Mouse (Mus musculus) CH12.LX (cell line): ENCODE measurements around the gene Gm10197. TPM values are rescaled to one million over a fixed set of nuclear protein-coding genes. Genes with fewer than 3 reads are reported as not detected.

ENCODE experiments used
- DNase-seq: peaks from one replicate; pipeline ENCODE4 v3.0.0-alpha.2; 2013; ENCODE audit errors: extremely low read depth
- H3K27ac ChIP-seq: 2 replicates; pipeline ENCODE4 v1.5.1; 2012; ENCODE audit warnings: low read depth, mild to moderate bottlenecking, control low read depth, moderate library complexity; ENCODE audit not compliant: insufficient read depth
- H3K27me3 ChIP-seq: replicated peaks from 2 replicates; pipeline ENCODE3; 2012; ENCODE audit warnings: inconsistent platforms
- H3K36me3 ChIP-seq, 2 experiments: replicated peaks in 1 of 2; 2 replicates each; pipeline versions ENCODE3 to v1.6.1; 2012; ENCODE audit warnings: inconsistent platforms in 1 of 2, low read length in 1 of 2, mild to moderate bottlenecking in 1 of 2, mixed read lengths in 1 of 2, moderate library complexity in 1 of 2; ENCODE audit not compliant: control insufficient read depth in 1 of 2, insufficient read depth in 1 of 2
- H3K4me1 ChIP-seq, 2 experiments: 2 replicates each; pipeline ENCODE4 v1.6.1; 2012; ENCODE audit warnings: inconsistent platforms in 1 of 2, moderate library complexity in 1 of 2; ENCODE audit not compliant: insufficient read depth in 2 of 2, control insufficient read depth in 1 of 2
- H3K4me2 ChIP-seq: 2 replicates; pipeline ENCODE4 v1.6.1; 2012; ENCODE audit warnings: low read depth, mild to moderate bottlenecking, control low read depth; ENCODE audit not compliant: poor library complexity, insufficient read depth, severe bottlenecking
- H3K4me3 ChIP-seq, 3 experiments: fragments of 150-350 bp in 1 of 3; sonication (generic) in 1 of 3; replicated peaks in 1 of 3; 2 replicates each; pipeline versions ENCODE3 to v1.5.1; 2011 to 2012; ENCODE audit warnings: low read depth in 2 of 3, low read length in 2 of 3, mild to moderate bottlenecking in 2 of 3, moderate library complexity in 2 of 3, control low read depth in 1 of 3, improper control_type of control experiment in 1 of 3, inconsistent platforms in 1 of 3, mixed read lengths in 1 of 3; ENCODE audit not compliant: poor library complexity in 1 of 3
- H3K79me2 ChIP-seq: replicated peaks from 2 replicates; pipeline ENCODE4 v1.6.1; 2012; ENCODE audit warnings: mild to moderate bottlenecking, moderate library complexity; ENCODE audit not compliant: control insufficient read depth, poor library complexity, insufficient read depth, severe bottlenecking; ENCODE audit errors: extremely low read depth
- H3K9ac ChIP-seq: 2 replicates; pipeline ENCODE4 v1.6.1; 2012; ENCODE audit warnings: low read depth, mild to moderate bottlenecking, control low read depth, moderate library complexity; ENCODE audit not compliant: insufficient read depth
- H3K9me3 ChIP-seq: replicated peaks from 2 replicates; pipeline ENCODE3; 2012; ENCODE audit warnings: low read length, inconsistent platforms, mixed read lengths
- BHLHE40 ChIP-seq: IDR thresholded peaks from 2 replicates; pipeline ENCODE4 v1.6.1; 2011; ENCODE audit warnings: mild to moderate bottlenecking, low read depth, low read length, improper control_type of control experiment
- CHD1 ChIP-seq: IDR thresholded peaks from 2 replicates; pipeline ENCODE4 v1.6.1; 2012; ENCODE audit warnings: low read depth, low read length, improper control_type of control experiment, inconsistent platforms
- CTCF ChIP-seq, 2 experiments: IDR thresholded peaks in 1 of 2; conservative IDR thresholded peaks in 1 of 2; 2 replicates each; pipeline ENCODE4 v1.5.1; 2011 to 2012; ENCODE audit warnings: low read depth in 2 of 2, low read length in 2 of 2, improper control_type of control experiment in 1 of 2, inconsistent platforms in 1 of 2, mild to moderate bottlenecking in 1 of 2, moderate library complexity in 1 of 2
- ELF1 ChIP-seq: IDR thresholded peaks from 2 replicates; pipeline ENCODE4 v1.6.1; 2014; ENCODE audit warnings: low read depth, mild to moderate bottlenecking, inconsistent platforms, low read length, improper control_type of control experiment
- ETS1 ChIP-seq: conservative IDR thresholded peaks from 2 replicates; pipeline ENCODE4 v1.6.1; 2012; ENCODE audit warnings: low read depth, mild to moderate bottlenecking, inconsistent platforms, low read length, improper control_type of control experiment, moderate library complexity
- GABPA ChIP-seq: IDR thresholded peaks from 2 replicates; pipeline ENCODE4 v1.6.1; 2012; ENCODE audit warnings: low read depth, low read length, improper control_type of control experiment, inconsistent platforms; ENCODE audit not compliant: insufficient replicate concordance
- HCFC1 ChIP-seq: IDR thresholded peaks from 2 replicates; pipeline ENCODE4 v1.6.1; 2012; ENCODE audit warnings: low read depth, mild to moderate bottlenecking, inconsistent platforms, low read length, improper control_type of control experiment
- JUN ChIP-seq: IDR thresholded peaks from 2 replicates; pipeline ENCODE4 v1.6.1; 2011; ENCODE audit warnings: low read depth, mild to moderate bottlenecking, low read length, improper control_type of control experiment, moderate library complexity; ENCODE audit not compliant: insufficient read depth
- JUND ChIP-seq: conservative IDR thresholded peaks from 2 replicates; pipeline ENCODE4 v1.6.1; 2011; ENCODE audit warnings: low read depth, low read length, improper control_type of control experiment
- MAFK ChIP-seq: IDR thresholded peaks from 2 replicates; pipeline ENCODE4 v1.6.1; 2011; ENCODE audit warnings: low read length, improper control_type of control experiment; ENCODE audit not compliant: insufficient replicate concordance
- MAX ChIP-seq: IDR thresholded peaks from 2 replicates; pipeline ENCODE4 v1.6.1; 2011; ENCODE audit warnings: low read length, improper control_type of control experiment
- MEF2A ChIP-seq: IDR thresholded peaks from 2 replicates; pipeline ENCODE4 v1.6.1; 2014; ENCODE audit warnings: low read depth, mild to moderate bottlenecking, inconsistent platforms, low read length, improper control_type of control experiment, borderline replicate concordance
- MXI1 ChIP-seq: IDR thresholded peaks from 2 replicates; pipeline ENCODE4 v1.6.1; 2011; ENCODE audit warnings: mild to moderate bottlenecking, low read depth, low read length, improper control_type of control experiment
- MYC ChIP-seq: IDR thresholded peaks from 2 replicates; pipeline ENCODE4 v1.6.1; 2011; ENCODE audit warnings: low read depth, mild to moderate bottlenecking, improper control_type of control experiment, low read length
- NELFE ChIP-seq: IDR thresholded peaks from 2 replicates; pipeline ENCODE4 v1.6.1; 2011; ENCODE audit warnings: low read depth, low read length, improper control_type of control experiment
- NRF1 ChIP-seq: IDR thresholded peaks from 2 replicates; pipeline ENCODE4 v1.6.1; 2014; ENCODE audit warnings: low read depth, mild to moderate bottlenecking, inconsistent platforms, low read length, improper control_type of control experiment, moderate library complexity
- PAX5 ChIP-seq: IDR thresholded peaks from 2 replicates; pipeline ENCODE4 v1.6.1; 2012; ENCODE audit warnings: low read length, inconsistent platforms, mixed read lengths
- POLR2AphosphoS2 ChIP-seq: IDR thresholded peaks from 2 replicates; pipeline ENCODE4 v1.6.1; 2011; ENCODE audit warnings: low read depth, low read length, improper control_type of control experiment
- RAD21 ChIP-seq: IDR thresholded peaks from 2 replicates; pipeline ENCODE4 v1.6.1; 2011; ENCODE audit warnings: low read depth, mild to moderate bottlenecking, low read length, improper control_type of control experiment, moderate library complexity
- TBP ChIP-seq: conservative IDR thresholded peaks from 2 replicates; pipeline ENCODE4 v1.6.1; 2011; ENCODE audit warnings: low read depth, low read length, improper control_type of control experiment
- TCF12 ChIP-seq: IDR thresholded peaks from 2 replicates; pipeline ENCODE4 v1.6.1; 2014; ENCODE audit warnings: low read depth, mild to moderate bottlenecking, inconsistent platforms, low read length, improper control_type of control experiment
- UBTF ChIP-seq: IDR thresholded peaks from 2 replicates; pipeline ENCODE4 v1.6.1; 2012; ENCODE audit warnings: low read depth, mild to moderate bottlenecking, inconsistent platforms, low read length, improper control_type of control experiment, moderate library complexity
- USF1 ChIP-seq: IDR thresholded peaks from 2 replicates; pipeline ENCODE4 v1.6.1; 2014; ENCODE audit warnings: low read depth, mild to moderate bottlenecking, inconsistent platforms, low read length, improper control_type of control experiment
- USF2 ChIP-seq: conservative IDR thresholded peaks from 2 replicates; pipeline ENCODE4 v1.6.1; 2011; ENCODE audit warnings: low read depth, low read length, improper control_type of control experiment
- ZKSCAN1 ChIP-seq: IDR thresholded peaks from 2 replicates; pipeline ENCODE4 v1.6.1; 2012; ENCODE audit warnings: low read depth, inconsistent platforms, low read length, improper control_type of control experiment, borderline replicate concordance
- dilution Hi-C: fragments of 300-500 bp; cut with MboI; formaldehyde crosslinking; loops from 2 replicates; pipeline ENCODE4 v1.14.3; 2020; ENCODE audit warnings: low sequenced_read_pairs; ENCODE audit not compliant: extremely low pct_unique_long_range_greater_than_20kb, extremely low pct_ligation_motif_present
- in situ Hi-C: fragments of 300-500 bp; cut with MboI; formaldehyde crosslinking; loops from 3 replicates; pipeline ENCODE4 v1.14.3; 2019; ENCODE audit warnings: low sequenced_read_pairs, low pct_ligation_motif_present, low pct_unique_long_range_greater_than_20kb, mixed read lengths
- polyA plus RNA-seq: library from polyadenylated mRNA; unstranded; fragments of >175 nt; gene quantifications from 2 replicates; pipeline ENCODE4 v1.2.1, GENCODE M21; 2012; ENCODE audit warnings: low read depth; ENCODE audit not compliant: insufficient read length
- total RNA-seq, 2 experiments: library from RNA; depleted of rRNA; stranded (reverse); fragments of 300-350 nt in 1 of 2; fragments of >200 nt in 1 of 2; gene quantifications; 2 replicates each; pipeline ENCODE4 v1.2.3; 2012 to 2014

Gm10197 gene
- total and polyA plus RNA-seq, 3 experiments = 3.9 to 11.5 TPM; not detected in 1

GRCm38 (mm10) chr19:53343174-53343881 lies 28.2 kb downstream of the Gm10197 start:
- no peak for TF ChIP-seq USF1
- TF ChIP-seq CTCF (conservative IDR thresholded peaks at IDR 0.05 in 1 of 2, IDR thresholded peaks at IDR 0.05 in 1 of 2; ENCODE audit: low read depth in 2 of 2, low read length in 2 of 2) = no peak
- no peak for TF ChIP-seq BHLHE40
- no peak for TF ChIP-seq MAFK
- TF ChIP-seq MYC = no peak
- TF ChIP-seq ELF1 = no peak
- TF ChIP-seq UBTF = no peak
- TF ChIP-seq ZKSCAN1 = no peak
- no peak for TF ChIP-seq PAX5
- TF ChIP-seq JUND = no peak
- TF ChIP-seq GABPA = no peak
- no peak for TF ChIP-seq HCFC1
- no peak for DNase-seq
- peaks cover 2 to 11% of the 10 kb centered on the region in 2 experiments; a peak in 3 of 4 replicates for H3K4me1 ChIP-seq
- H3K9me3 ChIP-seq = no peaks in the 10 kb centered on the region
- H3K9ac ChIP-seq = no peak overlapping the region
- 0 out of 2 replicates have a peak, but pooled peaks cover 2% of the 10 kb centered on the region for H3K79me2 ChIP-seq
- no peak overlapping the region for H3K27ac ChIP-seq
- peaks cover 0 to 12% of the 10 kb centered on the region in 2 experiments for H3K36me3 ChIP-seq
- in situ Hi-C loops = loop anchor here (25.0 kb wide), 1 partner anchor 331 kb away; no protein-coding TSS in a partner anchor
- H3K4me2 ChIP-seq = no peak overlapping the region
- H3K4me3 ChIP-seq = no peak overlapping the region
- dilution Hi-C loops = no loop called here
- H3K27me3 ChIP-seq = no peaks in the 10 kb centered on the region

DNA sequence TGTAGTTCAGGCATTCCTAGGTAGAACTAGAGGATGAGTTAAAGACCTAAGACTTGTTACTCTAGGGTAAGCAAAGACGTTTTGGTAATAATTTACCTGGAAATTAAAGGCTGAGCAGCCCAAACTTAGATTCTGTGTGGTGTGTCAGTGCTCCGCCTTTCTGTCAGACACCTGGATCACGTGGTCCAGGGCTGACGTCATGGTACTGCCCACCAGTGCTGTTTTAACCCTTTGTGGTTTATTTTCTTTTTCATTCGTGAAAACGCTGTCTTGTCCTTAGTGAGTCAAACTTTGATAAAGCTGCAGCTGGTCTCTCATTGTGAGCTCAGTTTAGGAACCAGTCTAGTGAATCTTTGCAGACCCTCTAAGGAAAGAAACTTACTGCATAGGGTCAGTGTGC lies 31.1 kb downstream of the Gm10197 start:
- no peaks in the 10 kb centered on the region for H3K27me3 ChIP-seq
- peak overlapping the region; percentile 71 for H3K4me2 ChIP-seq
- no peak overlapping the region for H3K9ac ChIP-seq
- H3K4me1 ChIP-seq = peaks cover 2 to 11% of the 10 kb centered on the region in 2 experiments; a peak in 3 of 4 replicates
- H3K36me3 ChIP-seq = peaks cover 0 to 15% of the 10 kb centered on the region in 2 experiments
- H3K79me2 ChIP-seq = 0 out of 2 replicates have a peak, but pooled peaks cover 2% of the 10 kb centered on the region
- in situ Hi-C loops = loop anchor here (25.0 kb wide), 1 partner anchor 328 kb away; no protein-coding TSS in a partner anchor
- H3K9me3 ChIP-seq = peaks cover 2% of the 10 kb centered on the region
- peak; percentile 72 for DNase-seq
- peak; percentile 94 for TF ChIP-seq USF2
- no peak for TF ChIP-seq RAD21
- no peak for TF ChIP-seq CHD1
- peak; percentile 93 for TF ChIP-seq MAX
- TF ChIP-seq NRF1 = no peak
- peak; percentile 89 for TF ChIP-seq USF1
- TF ChIP-seq NELFE = no peak
- no peak for TF ChIP-seq HCFC1
- no peak for TF ChIP-seq POLR2AphosphoS2
- no peak for TF ChIP-seq PAX5
- no peak for TF ChIP-seq GABPA
- TF ChIP-seq MXI1 = no peak
- TF ChIP-seq JUND = peak; percentile 93
- peak; percentile 36; the same call in 1 of the 2 replicates for TF ChIP-seq ETS1
- TF ChIP-seq JUN = peak; percentile 94
- no peak for TF ChIP-seq TCF12
- no peak for TF ChIP-seq MEF2A
- no peak for TF ChIP-seq TBP
- peak; percentile 26; the same call in 1 of the 2 replicates for TF ChIP-seq BHLHE40
- no peak for TF ChIP-seq MYC
- dilution Hi-C loops = no loop called here
- peak overlapping the region in 1 of 3 experiments; percentile 36 for H3K4me3 ChIP-seq
- H3K27ac ChIP-seq = no peak overlapping the region
